Mouse (Mus musculus) liver, adult 2 months (tissue): ENCODE results near the gene Notch4.

ENCODE experiments used
- CTCF ChIP-seq: fragments of 200-500 bp; IDR thresholded peaks from 2 replicates; pipeline ENCODE4 v1.5.1; 2011; ENCODE audit warnings: low read depth, low read length, control low read depth
- POLR2A ChIP-seq: fragments of 200-500 bp; IDR thresholded peaks from 2 replicates; pipeline ENCODE4 v1.6.1; 2011; ENCODE audit warnings: low read length, control low read depth; ENCODE audit not compliant: insufficient read depth; ENCODE audit errors: extremely low read depth

GRCm38 (mm10) chr17:34621006-34621405 lies 56.9 kb downstream of the Notch4 start:
- TF ChIP-seq POLR2A, result no peak
- no peak for TF ChIP-seq CTCF
